Mouse (Mus musculus) thymus, postnatal 14 days (tissue): ENCODE results near the gene Tyro3.

Experiments
- DNase-seq: peaks from one replicate; pipeline ENCODE4 v3.0.0; 2021

The Tyro3 gene

GRCm38 (mm10) chr2:119804776-119805175 lies 7.2 kb downstream of the Tyro3 start:
- DNase-seq = no peak

GRCm38 (mm10) chr2:119805536-119805935 lies 8.0 kb downstream of the Tyro3 start:
- no peak for DNase-seq

GRCm38 (mm10) chr2:119808438-119808837 lies 10.9 kb downstream of the Tyro3 start:
- no peak for DNase-seq

GRCm38 (mm10) chr2:119808881-119809280 lies 11.3 kb downstream of the Tyro3 start:
- no peak for DNase-seq

- no peak for DNase-seq
These were observed 13.4 kb downstream of the Tyro3 start for GRCm38 (mm10) chr2:119810890-119811289.

- DNase-seq = no peak
These were observed 14.1 kb downstream of the Tyro3 start for GRCm38 (mm10) chr2:119811490-119812146.

- DNase-seq = peak; percentile 39
These were observed 16.9 kb downstream of the Tyro3 start for GRCm38 (mm10) chr2:119814376-119814933.

- DNase-seq = no peak
These were observed 19.1 kb downstream of the Tyro3 start for GRCm38 (mm10) chr2:119816611-119817010.

GRCm38 (mm10) chr2:119817047-119817446 lies 19.5 kb downstream of the Tyro3 start:
- DNase-seq = no peak

GRCm38 (mm10) chr2:119818668-119819272 lies 21.2 kb downstream of the Tyro3 start:
- DNase-seq = no peak

- DNase-seq = no peak
These were observed 23.6 kb downstream of the Tyro3 start for GRCm38 (mm10) chr2:119821136-119821535.

- no peak for DNase-seq
These were observed 33.0 kb downstream of the Tyro3 start for GRCm38 (mm10) chr2:119830579-119830978.

- no peak for DNase-seq
These were observed 36.7 kb downstream of the Tyro3 start for GRCm38 (mm10) chr2:119834231-119834630.

GRCm38 (mm10) chr2:119837616-119838015 lies 40.1 kb downstream of the Tyro3 start:
- DNase-seq = no peak

- no peak for DNase-seq
These were observed 41.0 kb downstream of the Tyro3 start for GRCm38 (mm10) chr2:119838363-119839156.

GRCm38 (mm10) chr2:119840008-119840407 lies 42.5 kb downstream of the Tyro3 start:
- DNase-seq = no peak

- no peak for DNase-seq
These were observed 44.5 kb downstream of the Tyro3 start for GRCm38 (mm10) chr2:119842000-119842399.

- DNase-seq = no peak
These were observed 46.0 kb downstream of the Tyro3 start for GRCm38 (mm10) chr2:119843526-119843925.

GRCm38 (mm10) chr2:119845882-119846546 lies 48.5 kb downstream of the Tyro3 start:
- no peak for DNase-seq

GRCm38 (mm10) chr2:119846929-119847328 lies 49.4 kb downstream of the Tyro3 start:
- DNase-seq = no peak

- DNase-seq = no peak
These were observed 56.3 kb downstream of the Tyro3 start for GRCm38 (mm10) chr2:119853811-119854210.

- DNase-seq = no peak
These were observed 57.8 kb downstream of the Tyro3 start for GRCm38 (mm10) chr2:119855310-119855850.

GRCm38 (mm10) chr2:119857341-119857740 lies 59.8 kb downstream of the Tyro3 start:
- DNase-seq = no peak
